Mouse (Mus musculus) midbrain, embryonic 14.5 days (tissue): ENCODE results near the gene Ankfn1. TPM values are rescaled to one million over a fixed set of nuclear protein-coding genes. Genes with fewer than 3 reads are reported as not detected.

Experiments
- ATAC-seq: fragments of 200-750 bp; cut with Nextera tagmentation; 2 replicates; pipeline ENCODE4 v1.8.0; 2017; ENCODE audit warnings: moderate number of reproducible peaks, moderate library complexity; ENCODE audit not compliant: low FRiP score, low TSS enrichment
- DNase-seq: peaks from one replicate; pipeline ENCODE4 v3.0.0-alpha.2; 2015
- H3K27ac ChIP-seq: fragments of 300-500 bp; sonication (generic); replicated peaks from 2 replicates; pipeline ENCODE4 v1.5.1; 2014; ENCODE audit warnings: mild to moderate bottlenecking, low read depth, low read length, moderate library complexity
- H3K27me3 ChIP-seq: fragments of 300-500 bp; sonication (generic); 2 replicates; pipeline ENCODE4 v1.6.1; 2014; ENCODE audit warnings: low read length, control low read depth, mixed read lengths; ENCODE audit not compliant: control insufficient read depth, insufficient read depth
- H3K36me3 ChIP-seq: fragments of 300-500 bp; sonication (generic); 2 replicates; pipeline ENCODE4 v1.6.1; 2014; ENCODE audit warnings: low read length, control low read depth; ENCODE audit not compliant: control insufficient read depth, insufficient read depth
- H3K4me1 ChIP-seq: fragments of 300-500 bp; sonication (generic); 2 replicates; pipeline ENCODE4 v1.6.1; 2014; ENCODE audit warnings: mild to moderate bottlenecking, antibody characterized with exemption, low read length, control low read depth; ENCODE audit not compliant: control insufficient read depth, insufficient read depth
- H3K4me2 ChIP-seq: fragments of 300-500 bp; sonication (generic); 2 replicates; pipeline ENCODE4 v1.6.1; 2014; ENCODE audit warnings: mild to moderate bottlenecking, low read length, moderate library complexity
- H3K4me3 ChIP-seq: fragments of 300-500 bp; sonication (generic); replicated peaks from 2 replicates; pipeline ENCODE4 v1.5.1; 2014; ENCODE audit warnings: low read depth, low read length
- H3K9ac ChIP-seq: fragments of 300-500 bp; sonication (generic); replicated peaks from 2 replicates; pipeline ENCODE4 v1.6.1; 2014; ENCODE audit warnings: mild to moderate bottlenecking, low read length, moderate library complexity
- H3K9me3 ChIP-seq: fragments of 300-500 bp; sonication (generic); 2 replicates; pipeline ENCODE4 v1.6.1; 2016; ENCODE audit warnings: low read length, control low read depth, mixed read lengths; ENCODE audit not compliant: control insufficient read depth
- WGBS: fragments of 180-500 bp; shearing (Covaris S2); extraction: QIAGEN DNeasy Blood & Tissue Kit; methylation state at CpG from one replicate; pipeline ENCODE4 v1.1.7; 2014; 5-methylcytosine and 5-hydroxymethylcytosine counted together
- polyA plus RNA-seq: library from polyadenylated mRNA; unstranded; fragments of >200 nt; fragmentation: Nextera tagmentation; extraction: Ambion mirVana; gene quantifications from 2 replicates; pipeline ENCODE4 v1.2.1, GENCODE M21; 2014

Gene Ankfn1
- polyA plus RNA-seq, 1 experiment from 2014 or later = 5.9 TPM

DNA sequence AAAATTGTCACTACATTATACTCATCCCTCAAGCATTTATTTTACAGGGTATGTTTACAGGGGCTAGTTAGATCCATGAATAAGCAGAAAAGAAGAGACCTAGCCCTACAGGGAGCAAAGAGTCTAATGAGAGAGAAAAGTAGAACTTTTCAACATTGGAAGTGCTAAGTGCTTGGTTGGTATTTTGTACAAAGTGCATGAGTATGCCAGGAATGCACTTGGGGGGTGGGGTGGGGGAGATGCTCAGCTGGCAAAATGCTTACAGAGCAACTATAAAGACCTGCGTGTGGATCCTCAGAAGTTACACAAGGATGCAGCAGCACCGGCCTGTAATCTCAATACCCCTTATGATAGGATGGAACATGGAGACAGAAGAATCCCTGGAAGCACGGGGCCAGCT is 118.4 kb downstream of the Ankfn1 start:
- Histone ChIP-seq H3K27ac (no peak overlapping the region), H3K9me3 (no peaks in the 10 kb centered on the region), H3K9ac (no peak overlapping the region), H3K4me3 (no peak overlapping the region), H3K36me3 (no peaks in the 10 kb centered on the region), H3K27me3 (no peaks in the 10 kb centered on the region), H3K4me2 (no peak overlapping the region), H3K4me1 (no peaks in the 10 kb centered on the region)
- ATAC-seq (no peak), DNase-seq (no peak)
- 94% methylated on average over 3 of the region's 3 CpGs for WGBS

DNA sequence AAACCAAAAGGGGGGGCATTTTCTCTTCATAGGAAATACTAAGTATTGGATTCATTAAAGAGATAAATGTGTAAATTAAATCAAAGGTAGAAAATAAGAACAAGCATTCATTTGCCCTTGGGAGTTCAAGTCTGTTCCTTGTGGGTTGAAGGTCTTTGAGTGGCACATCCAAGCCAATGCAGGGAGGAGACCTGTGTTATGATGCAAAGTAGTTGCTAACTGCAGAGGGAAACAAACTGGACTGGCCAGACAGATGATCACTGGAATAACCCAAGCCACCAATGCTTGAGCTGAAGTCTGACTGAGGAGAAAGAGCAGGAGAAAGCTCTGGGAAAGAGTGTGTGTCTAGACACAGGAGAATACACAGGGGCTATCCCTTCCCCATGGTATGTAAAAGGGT is 120.9 kb downstream of the Ankfn1 start:
- H3K9me3 ChIP-seq = no peaks in the 10 kb centered on the region
- H3K4me1 ChIP-seq = no peaks in the 10 kb centered on the region
- H3K27me3 ChIP-seq = no peaks in the 10 kb centered on the region
- no peak overlapping the region for H3K4me2 ChIP-seq
- H3K4me3 ChIP-seq = no peak overlapping the region
- no peaks in the 10 kb centered on the region for H3K36me3 ChIP-seq
- H3K27ac ChIP-seq = no peak overlapping the region
- H3K9ac ChIP-seq = no peak overlapping the region
- no peak for DNase-seq
- ATAC-seq = no peak

DNA sequence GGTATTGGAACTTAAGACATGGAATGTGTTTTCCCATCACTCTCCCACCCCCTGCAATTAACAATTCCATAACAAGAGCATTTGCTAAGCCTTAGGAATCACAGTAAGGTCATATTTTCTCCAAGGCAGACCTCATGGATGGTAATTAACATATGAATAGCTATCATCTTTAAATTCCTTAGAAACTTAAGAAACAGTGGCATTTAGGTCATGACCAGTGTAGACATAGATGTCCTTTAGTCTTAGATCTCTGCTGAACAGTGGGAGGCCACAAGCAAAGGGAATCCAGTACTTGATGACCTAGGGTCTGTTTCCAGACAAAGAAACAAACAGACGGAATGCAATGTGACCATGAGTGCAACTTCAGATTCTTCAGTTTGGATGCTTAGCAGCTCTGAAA is 141.7 kb downstream of the Ankfn1 start:
- ATAC-seq = no peak
- Histone ChIP-seq H3K9ac (no peak overlapping the region), H3K27me3 (no peaks in the 10 kb centered on the region), H3K4me2 (no peak overlapping the region), H3K36me3 (no peaks in the 10 kb centered on the region), H3K27ac (no peak overlapping the region), H3K4me3 (no peak overlapping the region), H3K9me3 (no peaks in the 10 kb centered on the region), H3K4me1 (no peaks in the 10 kb centered on the region)
- 78% methylated on average over 1 of the region's 1 CpGs for WGBS
- DNase-seq = no peak

DNA sequence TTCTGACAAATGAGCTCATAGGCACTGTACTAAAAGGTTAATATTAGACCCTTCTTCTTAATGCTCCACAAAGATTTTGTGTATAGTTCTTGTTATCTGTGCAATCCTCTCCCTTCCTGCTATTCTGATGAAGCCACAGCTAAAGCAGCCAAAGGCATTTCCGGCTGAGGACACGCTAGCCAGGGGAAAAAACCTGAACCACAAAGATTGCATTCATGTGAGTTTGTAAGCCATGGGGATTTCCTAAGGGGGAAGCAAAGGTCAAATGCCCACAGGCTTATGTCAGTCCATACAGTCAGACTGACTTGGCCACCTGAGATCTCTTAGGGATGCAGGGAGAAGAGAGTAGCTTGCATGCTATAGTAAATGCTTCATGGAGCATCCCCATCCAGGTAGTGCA is 146.1 kb downstream of the Ankfn1 start:
- no peak overlapping the region for H3K27ac ChIP-seq
- H3K9me3 ChIP-seq = no peaks in the 10 kb centered on the region
- 87% methylated on average over 2 of the region's 2 CpGs for WGBS
- no peaks in the 10 kb centered on the region for H3K4me1 ChIP-seq
- H3K27me3 ChIP-seq = no peaks in the 10 kb centered on the region
- H3K9ac ChIP-seq = no peak overlapping the region
- ATAC-seq (no peak), DNase-seq (no peak)
- no peak overlapping the region for H3K4me3 ChIP-seq
- H3K4me2 ChIP-seq = no peak overlapping the region
- H3K36me3 ChIP-seq = no peaks in the 10 kb centered on the region

DNA sequence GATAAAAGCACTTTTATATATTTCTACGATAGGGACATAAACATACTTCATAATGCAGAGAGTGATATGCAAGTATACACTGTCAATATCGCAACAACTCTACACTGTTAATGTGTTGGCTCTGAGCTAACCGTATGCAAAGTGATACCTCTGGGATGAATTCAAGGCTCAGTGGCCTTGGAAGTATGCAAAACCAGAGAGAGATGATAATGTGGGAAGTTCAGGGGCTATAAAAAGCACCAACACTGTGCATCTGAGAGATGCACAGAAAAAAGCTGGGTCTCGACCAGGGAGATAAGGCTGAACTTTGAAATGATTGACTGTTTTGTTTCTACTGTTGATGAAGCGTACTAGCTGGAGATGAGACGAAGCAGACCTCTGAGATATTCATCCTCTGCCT is 148.9 kb downstream of the Ankfn1 start:
- Histone ChIP-seq H3K27ac (no peak overlapping the region), H3K9ac (no peak overlapping the region), H3K27me3 (no peaks in the 10 kb centered on the region), H3K4me1 (no peaks in the 10 kb centered on the region), H3K36me3 (no peaks in the 10 kb centered on the region), H3K9me3 (no peaks in the 10 kb centered on the region), H3K4me2 (no peak overlapping the region), H3K4me3 (no peak overlapping the region)
- 84% methylated on average over 6 of the region's 6 CpGs for WGBS
- ATAC-seq = no peak
- DNase-seq = no peak

DNA sequence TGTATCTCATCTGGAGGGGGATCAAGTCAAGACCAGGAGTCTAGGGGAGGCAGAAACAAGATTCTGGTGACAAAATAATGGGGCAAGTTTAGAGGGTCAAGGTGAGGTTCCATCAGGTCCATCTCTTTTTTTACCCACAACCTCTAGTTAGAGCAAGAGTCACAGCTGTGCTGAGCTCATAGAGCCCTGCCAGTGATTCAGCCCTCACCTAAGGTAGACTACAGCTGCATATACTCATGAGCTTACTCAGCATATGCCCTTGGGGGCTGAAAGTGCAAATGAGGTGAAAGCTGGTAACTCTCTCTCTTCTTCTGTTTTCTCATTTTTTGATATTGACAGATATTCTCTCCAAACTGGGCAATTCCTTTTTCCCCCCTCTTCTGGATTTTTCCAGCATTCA is 150.2 kb downstream of the Ankfn1 start:
- H3K9me3 ChIP-seq = no peaks in the 10 kb centered on the region
- DNase-seq = no peak
- no peak overlapping the region for H3K4me2 ChIP-seq
- H3K4me3 ChIP-seq = no peak overlapping the region
- H3K36me3 ChIP-seq = no peaks in the 10 kb centered on the region
- ATAC-seq = no peak
- H3K4me1 ChIP-seq = no peaks in the 10 kb centered on the region
- H3K27ac ChIP-seq = no peak overlapping the region
- H3K27me3 ChIP-seq = no peaks in the 10 kb centered on the region
- H3K9ac ChIP-seq = no peak overlapping the region

DNA sequence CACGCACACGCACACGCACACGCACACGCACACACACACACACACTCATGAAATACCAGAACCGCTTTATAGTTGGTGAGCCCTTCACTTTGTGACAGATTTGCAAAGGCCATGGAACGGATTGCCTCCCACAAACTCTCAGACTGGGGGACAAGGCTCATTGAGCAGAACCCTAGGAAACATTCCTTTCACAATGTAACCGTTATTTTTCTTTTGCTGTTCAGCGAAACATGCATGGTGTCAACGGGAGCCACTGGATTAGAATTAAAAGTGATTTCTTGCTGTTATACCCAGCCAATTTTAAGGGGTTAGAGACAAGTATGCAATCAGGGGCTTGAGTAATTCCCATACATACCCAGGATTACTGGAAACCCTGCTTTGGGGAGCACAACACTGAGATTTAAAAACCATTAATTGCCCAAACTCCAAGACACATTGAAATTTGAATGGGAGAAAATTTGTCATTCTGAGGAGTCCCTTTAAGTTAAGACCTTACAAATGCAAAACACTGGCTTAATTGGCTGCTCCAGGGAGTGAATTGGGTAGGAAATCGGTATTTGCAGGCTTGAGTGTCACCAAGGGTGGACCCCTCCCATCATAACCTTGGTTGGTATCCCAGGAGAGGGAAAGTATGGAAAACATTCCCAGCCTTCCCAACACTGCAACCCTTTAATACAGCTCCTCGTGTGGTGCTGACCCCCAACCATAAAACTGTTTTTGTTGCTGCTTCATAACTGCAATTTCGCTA is 153.6 kb downstream of the Ankfn1 start:
- no peaks in the 10 kb centered on the region for H3K27me3 ChIP-seq
- no peak for ATAC-seq
- H3K4me3 ChIP-seq = no peak overlapping the region
- peaks cover 9% of the 10 kb centered on the region for H3K4me1 ChIP-seq
- H3K36me3 ChIP-seq = no peaks in the 10 kb centered on the region
- H3K9me3 ChIP-seq = no peaks in the 10 kb centered on the region
- H3K27ac ChIP-seq = no peak overlapping the region
- WGBS = 64% methylated on average over 13 of the region's 13 CpGs
- no peak for DNase-seq
- H3K4me2 ChIP-seq = no peak overlapping the region
- H3K9ac ChIP-seq = no peak overlapping the region

DNA sequence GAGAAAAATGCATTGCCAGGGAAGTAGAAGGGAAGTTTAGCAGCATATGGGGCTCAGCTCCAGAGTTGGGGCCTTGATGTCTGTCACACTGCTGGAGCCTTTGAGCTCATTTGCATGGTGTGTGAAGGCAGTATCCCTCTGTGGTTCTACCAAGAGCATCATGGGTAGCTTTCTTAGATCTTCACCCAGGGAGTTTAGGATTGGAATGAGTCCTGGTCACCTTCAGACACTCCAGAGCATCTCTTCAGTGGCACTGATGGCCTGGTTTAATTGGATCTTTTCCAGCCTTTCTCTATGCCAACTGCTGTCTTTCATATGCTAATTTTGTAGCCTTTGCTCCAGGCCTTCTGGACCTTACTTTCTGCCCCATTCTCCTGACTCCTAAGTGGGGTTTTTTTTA is 157.5 kb downstream of the Ankfn1 start:
- no peaks in the 10 kb centered on the region for H3K27me3 ChIP-seq
- no peak overlapping the region for H3K9ac ChIP-seq
- H3K4me1 ChIP-seq = peaks cover 9% of the 10 kb centered on the region
- no peaks in the 10 kb centered on the region for H3K36me3 ChIP-seq
- no peak overlapping the region for H3K4me2 ChIP-seq
- H3K4me3 ChIP-seq = no peak overlapping the region
- peak; percentile 54 for DNase-seq
- no peak overlapping the region for H3K27ac ChIP-seq
- H3K9me3 ChIP-seq = no peaks in the 10 kb centered on the region
- ATAC-seq = peak; percentile 11; the same call in 1 of the 2 replicates

DNA sequence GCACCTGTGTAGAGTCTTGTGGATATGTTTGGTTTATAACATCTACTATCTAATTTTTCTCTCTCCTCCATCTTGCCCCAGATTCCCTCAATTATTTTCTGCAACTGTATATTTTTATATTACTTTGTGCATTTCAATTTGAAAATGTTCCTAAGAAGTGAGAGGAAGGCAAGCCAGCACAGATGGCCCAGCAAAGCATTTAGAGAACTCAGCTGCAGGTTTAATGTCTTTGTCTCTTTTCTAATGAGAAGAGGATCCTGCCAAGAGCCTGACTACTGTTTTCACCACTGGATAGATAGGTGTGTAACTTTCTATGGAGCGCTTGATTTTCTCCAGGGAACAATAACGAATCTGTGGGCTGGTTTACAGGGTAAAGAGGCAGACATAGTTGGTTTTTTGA is 161.6 kb downstream of the Ankfn1 start:
- Histone ChIP-seq H3K27me3 (no peaks in the 10 kb centered on the region), H3K4me1 (peaks cover 9% of the 10 kb centered on the region), H3K9ac (no peak overlapping the region), H3K4me2 (no peak overlapping the region), H3K9me3 (no peaks in the 10 kb centered on the region), H3K27ac (no peak overlapping the region), H3K4me3 (no peak overlapping the region), H3K36me3 (no peaks in the 10 kb centered on the region)
- 89% methylated on average over 2 of the region's 2 CpGs for WGBS
- DNase-seq (no peak), ATAC-seq (no peak)
